Mouse (Mus musculus): Measurements from ENCODE around the gene Srcin1. TPM values are rescaled to one million over a fixed set of nuclear protein-coding genes. Genes with fewer than 3 reads are reported as not detected.

The Srcin1 gene
- polyA plus RNA-seq, 1 experiment: not detected

DNA sequence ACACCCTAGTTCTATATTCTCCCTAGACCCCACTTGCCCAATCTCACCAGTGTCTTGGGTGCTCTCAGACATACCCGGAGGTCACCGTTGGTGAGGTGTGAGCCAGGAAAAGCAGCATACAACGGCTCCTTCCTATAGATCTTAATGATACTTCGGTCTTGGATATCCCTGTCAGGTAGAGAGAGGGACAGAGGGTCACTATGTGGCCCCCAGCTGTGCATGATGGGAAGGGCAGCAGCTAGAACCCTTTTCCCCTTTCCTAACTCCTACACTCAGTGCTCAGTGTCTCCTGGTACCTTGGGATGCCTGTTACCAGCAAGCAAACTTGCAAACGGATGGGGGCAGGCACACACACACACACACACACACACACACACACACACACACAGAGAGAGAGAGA lies 40.3 kb downstream of the Srcin1 start:
- Histone ChIP-seq H3K4me2 (ENCODE audit: low read depth) (no peak overlapping the region), H3K27me3 (ENCODE audit: control insufficient read depth, insufficient read depth, insufficient read length) (peaks cover 77% of the 10 kb centered on the region), H3K4me3 (no peak overlapping the region), H3ac (ENCODE audit: control insufficient read depth, insufficient read length) (no peak overlapping the region), H3K36me3 (ENCODE audit: control insufficient read depth, insufficient read depth) (no peaks in the 10 kb centered on the region), H3K79me2 (ENCODE audit: control insufficient read depth, insufficient read depth) (no peaks in the 10 kb centered on the region)
- no peak for TF ChIP-seq TCF3 (IDR thresholded peaks at IDR 0.05; ENCODE audit: insufficient read length, low read depth)
- TF ChIP-seq MYOD1 (IDR thresholded peaks at IDR 0.05; ENCODE audit: control insufficient read depth in 1 of 3, insufficient read length in 2 of 3, low read depth in 2 of 3): no peak
- TF ChIP-seq E2F4 (IDR thresholded peaks at IDR 0.05; ENCODE audit: insufficient read depth): no peak
- TF ChIP-seq POLR2A (IDR thresholded peaks at IDR 0.05; ENCODE audit: insufficient read length, low read depth): no peak
- TF ChIP-seq MAX (IDR thresholded peaks at IDR 0.05; ENCODE audit: low read depth): no peak
- TF ChIP-seq POLR2AphosphoS2 (IDR thresholded peaks at IDR 0.05; ENCODE audit: insufficient read length, low read depth): no peak
- no peak for TF ChIP-seq CEBPB (IDR thresholded peaks at IDR 0.05; ENCODE audit: insufficient read depth, poor library complexity, severe bottlenecking)
- no peak for TF ChIP-seq SRF (IDR thresholded peaks at IDR 0.05; ENCODE audit: control insufficient read depth, insufficient read length, low read depth)
- TF ChIP-seq TCF12 (IDR thresholded peaks at IDR 0.05; ENCODE audit: insufficient read depth, poor library complexity, severe bottlenecking): no peak
- no peak for TF ChIP-seq REST (IDR thresholded peaks at IDR 0.05; ENCODE audit: insufficient read depth, insufficient read length)
- no peak for TF ChIP-seq USF1 (IDR thresholded peaks at IDR 0.05; ENCODE audit: low read depth)

DNA sequence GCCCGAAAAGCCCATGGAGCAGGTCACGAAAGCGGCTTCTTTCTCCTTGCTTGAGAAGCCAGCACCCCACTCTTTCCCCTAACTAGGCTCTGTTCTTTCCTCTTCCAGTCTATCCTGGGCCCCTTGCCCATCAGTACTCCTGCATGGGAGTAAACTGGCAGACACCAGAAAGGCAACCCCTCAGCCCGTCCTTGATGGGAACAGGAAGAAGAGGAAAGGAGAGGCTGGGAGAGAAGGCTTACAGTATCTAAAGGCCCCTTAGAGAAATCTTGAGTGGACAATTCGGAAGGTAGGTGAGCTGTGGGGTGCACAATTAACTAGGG lies 40.7 kb downstream of the Srcin1 start:
- no peaks in the 10 kb centered on the region for H3K36me3 ChIP-seq (ENCODE audit: control insufficient read depth, insufficient read depth)
- H3K79me2 ChIP-seq (ENCODE audit: control insufficient read depth, insufficient read depth): no peaks in the 10 kb centered on the region
- no peak overlapping the region for H3ac ChIP-seq (ENCODE audit: control insufficient read depth, insufficient read length)
- no peak for TF ChIP-seq TCF12 (IDR thresholded peaks at IDR 0.05; ENCODE audit: insufficient read depth, poor library complexity, severe bottlenecking)
- H3K4me2 ChIP-seq (ENCODE audit: low read depth): no peak overlapping the region
- peaks cover 77% of the 10 kb centered on the region for H3K27me3 ChIP-seq (ENCODE audit: control insufficient read depth, insufficient read depth, insufficient read length)
- H3K4me3 ChIP-seq: no peak overlapping the region

DNA sequence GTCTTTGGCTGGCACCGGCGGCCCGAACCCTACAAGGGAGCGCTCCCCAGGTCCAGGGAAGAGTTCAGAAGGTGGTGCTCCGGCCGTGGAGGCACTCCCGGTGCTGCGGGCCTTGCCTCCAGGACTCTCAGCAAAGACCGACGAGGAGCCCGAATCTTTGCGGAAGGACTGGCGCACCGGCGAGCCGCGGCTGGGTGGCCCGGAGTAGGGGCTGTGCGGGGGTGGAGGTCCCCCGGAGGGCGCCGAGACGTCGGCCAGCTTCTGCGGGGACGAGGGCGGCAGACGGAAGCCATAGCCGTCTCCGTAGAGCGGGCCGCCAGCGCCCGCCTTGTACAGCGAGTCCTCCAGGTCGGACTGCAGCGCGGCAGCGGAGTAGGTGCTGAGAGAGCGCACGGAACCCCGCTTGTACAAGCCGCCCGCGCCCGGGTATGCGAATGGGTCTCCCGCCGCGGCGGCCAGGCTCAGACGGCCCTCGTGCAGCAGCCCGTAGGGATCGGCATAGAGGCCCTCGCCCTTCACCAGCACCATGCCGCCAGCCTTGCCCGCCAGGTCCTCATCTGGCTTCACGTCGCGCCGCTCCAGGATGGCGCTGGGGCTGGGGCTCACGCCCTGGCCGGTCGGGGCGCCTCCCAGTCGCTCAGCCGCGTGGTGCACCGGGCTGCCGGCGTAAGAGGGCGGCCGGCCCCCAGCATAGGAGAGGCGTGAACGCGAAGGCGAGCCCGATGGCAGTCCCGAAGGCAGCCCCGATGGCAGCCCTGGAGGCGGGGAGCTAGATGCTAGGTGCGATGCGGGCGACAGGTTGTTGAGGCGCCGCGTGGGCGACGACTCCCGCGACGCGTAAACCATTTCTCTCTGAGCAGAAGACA lies 41.3 kb downstream of the Srcin1 start:
- TF ChIP-seq POLR2A (IDR thresholded peaks at IDR 0.05; ENCODE audit: insufficient read length, low read depth) (no peak), MYOD1 (IDR thresholded peaks at IDR 0.05; ENCODE audit: control insufficient read depth in 1 of 3, insufficient read length in 2 of 3, low read depth in 2 of 3) (no peak), REST (IDR thresholded peaks at IDR 0.05; ENCODE audit: insufficient read depth, insufficient read length) (no peak), TCF12 (IDR thresholded peaks at IDR 0.05; ENCODE audit: insufficient read depth, poor library complexity, severe bottlenecking) (no peak), E2F4 (IDR thresholded peaks at IDR 0.05; ENCODE audit: insufficient read depth) (no peak), POLR2AphosphoS2 (IDR thresholded peaks at IDR 0.05; ENCODE audit: insufficient read length, low read depth) (no peak), USF1 (IDR thresholded peaks at IDR 0.05; ENCODE audit: low read depth) (no peak), TCF3 (IDR thresholded peaks at IDR 0.05; ENCODE audit: insufficient read length, low read depth) (no peak), MYOG (IDR thresholded peaks at IDR 0.05; ENCODE audit: control insufficient read depth in 1 of 3, insufficient read depth in 1 of 3, insufficient read length in 2 of 3, low read depth in 2 of 3) (no peak), CEBPB (IDR thresholded peaks at IDR 0.05; ENCODE audit: insufficient read depth, poor library complexity, severe bottlenecking) (no peak), SRF (IDR thresholded peaks at IDR 0.05; ENCODE audit: control insufficient read depth, insufficient read length, low read depth) (no peak), MAX (IDR thresholded peaks at IDR 0.05; ENCODE audit: low read depth) (no peak)
- no peak overlapping the region for H3ac ChIP-seq (ENCODE audit: control insufficient read depth, insufficient read length)
- no peak overlapping the region for H3K4me3 ChIP-seq
- no peaks in the 10 kb centered on the region for H3K36me3 ChIP-seq (ENCODE audit: control insufficient read depth, insufficient read depth)
- H3K27me3 ChIP-seq (ENCODE audit: control insufficient read depth, insufficient read depth, insufficient read length): peaks cover 80% of the 10 kb centered on the region
- H3K79me2 ChIP-seq (ENCODE audit: control insufficient read depth, insufficient read depth): no peaks in the 10 kb centered on the region
- H3K4me2 ChIP-seq (ENCODE audit: low read depth): no peak overlapping the region

DNA sequence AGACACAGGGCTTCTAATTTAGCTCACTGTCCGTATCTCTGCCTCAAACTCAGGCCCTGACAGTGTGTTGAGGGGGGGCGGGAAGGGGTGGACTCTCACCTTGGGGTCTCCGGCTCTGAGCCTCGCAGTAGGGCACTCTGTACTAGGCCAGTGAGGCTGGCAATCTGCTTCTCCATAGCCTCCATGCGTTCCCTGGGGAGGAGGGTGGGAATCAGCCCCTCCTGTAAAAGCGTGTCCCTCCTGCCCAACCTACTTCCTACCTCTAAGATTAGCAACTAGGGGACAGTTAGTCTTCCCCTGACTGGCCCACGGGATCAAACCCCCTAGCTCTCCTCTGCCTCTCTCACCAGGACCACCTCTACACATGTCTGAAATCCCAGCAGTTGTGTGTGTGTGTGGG lies 42.3 kb downstream of the Srcin1 start:
- TF ChIP-seq SRF (IDR thresholded peaks at IDR 0.05; ENCODE audit: control insufficient read depth, insufficient read length, low read depth) (no peak), E2F4 (IDR thresholded peaks at IDR 0.05; ENCODE audit: insufficient read depth) (no peak), POLR2AphosphoS2 (IDR thresholded peaks at IDR 0.05; ENCODE audit: insufficient read length, low read depth) (no peak), REST (IDR thresholded peaks at IDR 0.05; ENCODE audit: insufficient read depth, insufficient read length) (no peak), MAX (IDR thresholded peaks at IDR 0.05; ENCODE audit: low read depth) (no peak), CEBPB (IDR thresholded peaks at IDR 0.05; ENCODE audit: insufficient read depth, poor library complexity, severe bottlenecking) (no peak), USF1 (IDR thresholded peaks at IDR 0.05; ENCODE audit: low read depth) (no peak), POLR2A (IDR thresholded peaks at IDR 0.05; ENCODE audit: insufficient read length, low read depth) (no peak), TCF12 (IDR thresholded peaks at IDR 0.05; ENCODE audit: insufficient read depth, poor library complexity, severe bottlenecking) (no peak), MYOD1 (IDR thresholded peaks at IDR 0.05; ENCODE audit: control insufficient read depth in 1 of 3, insufficient read length in 2 of 3, low read depth in 2 of 3) (no peak), MYOG (IDR thresholded peaks at IDR 0.05; ENCODE audit: control insufficient read depth in 1 of 3, insufficient read depth in 1 of 3, insufficient read length in 2 of 3, low read depth in 2 of 3) (no peak), TCF3 (IDR thresholded peaks at IDR 0.05; ENCODE audit: insufficient read length, low read depth) (no peak)
- Histone ChIP-seq H3K4me3 (no peak overlapping the region), H3K27me3 (ENCODE audit: control insufficient read depth, insufficient read depth, insufficient read length) (peaks cover 81% of the 10 kb centered on the region), H3K36me3 (ENCODE audit: control insufficient read depth, insufficient read depth) (no peaks in the 10 kb centered on the region), H3K79me2 (ENCODE audit: control insufficient read depth, insufficient read depth) (no peaks in the 10 kb centered on the region), H3K4me2 (ENCODE audit: low read depth) (no peak overlapping the region), H3ac (ENCODE audit: control insufficient read depth, insufficient read length) (no peak overlapping the region)

Data from myocyte (in vitro differentiated cells).